ENCODE assay signal across 8 mouse cellular contexts in genomic region chr11:60222085-60222468, GRCm38 (mm10). TPM values are rescaled to one million over a fixed set of nuclear protein-coding genes. Genes with fewer than 3 reads are reported as not detected.
DNase-seq lines count a peak whose midpoint lies in the region; ATAC-seq and TF ChIP-seq lines count a peak whose summit lies in the region.

No protein-coding gene starts in this region.

- peak overlapping the region; percentile 38; the same call in 1 of the 2 replicates for H3K4me3 ChIP-seq in lung, embryonic 14.5 days (ENCODE audit: low read depth, low read length)
- H3K4me3 ChIP-seq in embryonic fibroblast, embryonic 13.5 days (ENCODE audit: insufficient read depth, low read length), result 0 out of 2 replicates have a peak overlapping the region, but pooled peaks have one; percentile 10
- peak overlapping the region; percentile 42 for H3K4me3 ChIP-seq in limb, embryonic 12.5 days (replicated peaks)
- H3K4me3 ChIP-seq in olfactory bulb, adult 2 months (ENCODE audit: insufficient read depth, low read depth, low read length), result peak overlapping the region; percentile 43; the same call in 1 of the 2 replicates

- H3K36me3 ChIP-seq in lung, embryonic 14.5 days (ENCODE audit: insufficient read depth), result peaks cover 9% of the 10 kb centered on the region; the same call in 1 of the 2 replicates
- H3K36me3 ChIP-seq in limb, embryonic 12.5 days, result peaks cover 18% of the 10 kb centered on the region

- peak overlapping the region; percentile 82; the same call in 1 of the 2 replicates for H3K27ac ChIP-seq in lung, embryonic 14.5 days (ENCODE audit: low read depth)
- no peak overlapping the region for H3K27ac ChIP-seq in embryonic fibroblast, embryonic 13.5 days (ENCODE audit: insufficient read depth, low read length)
- no peak overlapping the region for H3K27ac ChIP-seq in limb, embryonic 12.5 days
- H3K27ac ChIP-seq in olfactory bulb, adult 2 months (ENCODE audit: insufficient read depth, low read depth, low read length), result no peak overlapping the region

- no peaks in the 10 kb centered on the region for H3K27me3 ChIP-seq in lung, embryonic 14.5 days (ENCODE audit: insufficient read depth, low read length)
- no peaks in the 10 kb centered on the region for H3K27me3 ChIP-seq in limb, embryonic 12.5 days

- 45% methylated on average over 3 of the region's 3 CpGs for WGBS in lung, embryonic 14.5 days
- whole genome bisulfite sequencing in limb, embryonic 12.5 days, result 52% methylated on average over 3 of the region's 3 CpGs
- 39% methylated on average over 3 of the region's 3 CpGs for WGBS in olfactory bulb, adult 2 months

- H3K9me3 ChIP-seq in lung, embryonic 14.5 days (ENCODE audit: low read depth, low read length), result no peaks in the 10 kb centered on the region
- no peaks in the 10 kb centered on the region for H3K9me3 ChIP-seq in limb, embryonic 12.5 days

- no peak for TF ChIP-seq POLR2A in embryonic fibroblast, embryonic 13.5 days (IDR thresholded peaks at IDR 0.05; ENCODE audit: low read depth, low read length)
- no peak for TF ChIP-seq POLR2A in olfactory bulb, adult 2 months (IDR thresholded peaks at IDR 0.05; ENCODE audit: insufficient read depth, low read depth, low read length)

- peak overlapping the region; percentile 75 for H3K4me2 ChIP-seq in lung, embryonic 14.5 days
- H3K4me2 ChIP-seq in limb, embryonic 12.5 days, result peak overlapping the region; percentile 69

- peaks cover 14% of the 10 kb centered on the region for H3K4me1 ChIP-seq in lung, embryonic 14.5 days (ENCODE audit: insufficient read depth)
- peaks cover 4% of the 10 kb centered on the region; the same call in 1 of the 2 replicates for H3K4me1 ChIP-seq in embryonic fibroblast, embryonic 13.5 days (ENCODE audit: control insufficient read depth, insufficient read depth, low read length)
- peaks cover 34% of the 10 kb centered on the region for H3K4me1 ChIP-seq in limb, embryonic 12.5 days (replicated peaks)
- H3K4me1 ChIP-seq in olfactory bulb, adult 2 months (ENCODE audit: control insufficient read depth, insufficient read depth, low read length), result peaks cover 15% of the 10 kb centered on the region

- no peak for TF ChIP-seq CTCF in lung, embryonic 14.5 days (IDR thresholded peaks at IDR 0.05; ENCODE audit: low read depth)
- no peak for TF ChIP-seq CTCF in embryonic fibroblast, embryonic 13.5 days (IDR thresholded peaks at IDR 0.05; ENCODE audit: borderline replicate concordance, insufficient read depth, low read length)
- no peak for TF ChIP-seq CTCF in olfactory bulb, adult 2 months (IDR thresholded peaks at IDR 0.05; ENCODE audit: insufficient read depth, low read depth, low read length)

- no peak for DNase-seq in lung, embryonic 14.5 days
- no peak for DNase-seq in lung, postnatal 14 days
- DNase-seq in cerebellum, postnatal 36 days, result no peak
- no peak for DNase-seq in gastrocnemius, postnatal 4 days (ENCODE audit: low spot score in 2 of 2)

- ATAC-seq in lung, embryonic 14.5 days (ENCODE audit: insufficient read depth), result no peak
- ATAC-seq in limb, embryonic 12.5 days (ENCODE audit: insufficient number of reproducible peaks, insufficient read depth, low FRiP score, low TSS enrichment, low read depth), result no peak
- no peak for ATAC-seq in cerebellum, adult (ENCODE audit: insufficient number of reproducible peaks, low FRiP score, low TSS enrichment)

- H3K9ac ChIP-seq in lung, embryonic 14.5 days, result 0 out of 2 replicates have a peak overlapping the region, but pooled peaks have one; percentile 54
- H3K9ac ChIP-seq in limb, embryonic 12.5 days (replicated peaks), result no peak overlapping the region

RNA-seq across cellular contexts. Expression of gene Srebf1, which starts 0.3 kb away (rescaled TPM):
- polyA plus RNA-seq in lung, embryonic 14.5 days (2014; fragmentation: Nextera tagmentation; extraction: Ambion mirVana), result 73.9 and 77.2 TPM in 2 replicates
- polyA plus RNA-seq in embryonic fibroblast, embryonic 13.5 days (2011; ENCODE audit: insufficient read length, low read depth, missing spikeins), result 54.1 and 57.3 TPM in 2 replicates
- 54.1 and 61.2 TPM in 2 replicates for polyA plus RNA-seq in limb, embryonic 12.5 days (2016; fragmentation: Nextera tagmentation; extraction: Ambion mirVana)
- polyA plus RNA-seq in olfactory bulb, adult 2 months (2012; ENCODE audit: insufficient read depth, insufficient read length, low replicate concordance, missing spikeins), result not detected in 2 replicates
- 10 to 100 TPM; 48.6 to 53.1 TPM for total RNA-seq in gastrocnemius, postnatal 4 days (2021)

Comparison
In these comparisons a context has a peak if more than half of its experiments do, and no peak if none do; other contexts are left out.
1. RNA of gene Srebf1, which starts 0.3 kb away (polyA plus RNA-seq): 73.9 to 77.2 TPM in lung, embryonic 14.5 days, 54.1 to 57.3 TPM in embryonic fibroblast, embryonic 13.5 days and 54.1 to 61.2 TPM in limb, embryonic 12.5 days; not detected in olfactory bulb, adult 2 months; every median in the first group is over 10 times any median in the second.
2. Peak in every context shown above with its lines, with median percentiles within 50 percentile points of each other: H3K4me3 ChIP-seq.